Mouse (Mus musculus): ENCODE measurements at regions not wholly inside any gene's neighbourhood (a gene's known extent, or its start where the extent isn't known, plus 50 kb on each side); places are given as distances from the start of the nearest gene placed in this dataset.

- no peak overlapping the region for H3K9ac ChIP-seq (ENCODE audit: insufficient read depth, low read depth, low read length, poor library complexity, severe bottlenecking)
- in situ Hi-C loops (cut with MboI; ENCODE audit: low sequenced_read_pairs in 2 of 2, unreplicated experiment in 2 of 2) = no loop called here
- no peaks in the 10 kb centered on the region for H3K4me1 ChIP-seq (ENCODE audit: control insufficient read depth in 2 of 2, insufficient read depth in 2 of 2, low read length in 2 of 2, poor library complexity in 1 of 2)
- TF ChIP-seq HCFC1 (IDR thresholded peaks at IDR 0.05; ENCODE audit: borderline replicate concordance, insufficient read depth, low read length) = no peak
- no peak for TF ChIP-seq ZNF384 (IDR thresholded peaks at IDR 0.05; ENCODE audit: low read depth, low read length)
- TF ChIP-seq ZC3H11A (IDR thresholded peaks at IDR 0.05; ENCODE audit: borderline replicate concordance, low read depth, low read length) = no peak
- no peak for TF ChIP-seq MAFK (IDR thresholded peaks at IDR 0.05; ENCODE audit: insufficient read depth, low read depth, low read length)
- TF ChIP-seq CHD2 (IDR thresholded peaks at IDR 0.05; ENCODE audit: low read depth, low read length) = no peak
- H3K36me3 ChIP-seq (ENCODE audit: control insufficient read depth, insufficient read depth, low read length, poor library complexity, severe bottlenecking) = no peaks in the 10 kb centered on the region
- DNase-seq (ENCODE audit: low read depth, low spot score) = no peak
- H3K9me3 ChIP-seq (ENCODE audit: control insufficient read depth, insufficient read depth, low read depth, low read length) = no peaks in the 10 kb centered on the region
- no peak overlapping the region for H3K4me3 ChIP-seq (ENCODE audit: insufficient read depth in 1 of 2, low read depth in 1 of 2, low read length in 2 of 2, poor library complexity in 1 of 2, severe bottlenecking in 1 of 2)
- H3K27ac ChIP-seq (ENCODE audit: insufficient read depth, low read depth, low read length, poor library complexity, severe bottlenecking) = no peak overlapping the region
Observed at GRCm38 (mm10) chr3:19367761-19368160, 260.7 kb downstream of the 1700064H15Rik start.

Data from ES-E14 (cell line).